In genomic region chr9:18002557-18002956, GRCm38 (mm10) we compare ENCODE assay signal across 10 mouse cellular contexts.
DNase-seq lines count a peak whose midpoint lies in the region; ATAC-seq and TF ChIP-seq lines count a peak whose summit lies in the region.
"Had no signal": no experiment of that assay in that cellular context is flagged by ENCODE, and none has a peak within 500 bp of the region (broad histone marks: within the 10 kb centered on the region; RNA-seq: fewer than 3 reads in every experiment).

No protein-coding gene starts in this region.

- no peaks in the 10 kb centered on the region for H3K27me3 ChIP-seq in kidney, postnatal 0 days (ENCODE audit: insufficient read depth, low read length)
- no peaks in the 10 kb centered on the region for H3K27me3 ChIP-seq in kidney, embryonic 14.5 days (ENCODE audit: control insufficient read depth, insufficient read depth, low read length)
- H3K27me3 ChIP-seq in forebrain, embryonic 14.5 days (replicated peaks; ENCODE audit: control insufficient read depth, insufficient read depth, low read length) = no peaks in the 10 kb centered on the region
- no peaks in the 10 kb centered on the region for H3K27me3 ChIP-seq in midbrain, embryonic 14.5 days (ENCODE audit: control insufficient read depth, insufficient read depth, low read length)
- no peaks in the 10 kb centered on the region for H3K27me3 ChIP-seq in heart, embryonic 11.5 days (ENCODE audit: control insufficient read depth, insufficient read depth, low read length)

- H3K4me2 ChIP-seq in kidney, postnatal 0 days (ENCODE audit: low read length) = no peak overlapping the region
- no peak overlapping the region for H3K4me2 ChIP-seq in kidney, embryonic 14.5 days (replicated peaks; ENCODE audit: low read depth, low read length)
- no peak overlapping the region for H3K4me2 ChIP-seq in forebrain, embryonic 14.5 days (ENCODE audit: low read length)
- H3K4me2 ChIP-seq in midbrain, embryonic 14.5 days (ENCODE audit: low read length) = no peak overlapping the region
- no peak overlapping the region for H3K4me2 ChIP-seq in heart, embryonic 11.5 days

- H3K9ac ChIP-seq in kidney, postnatal 0 days (ENCODE audit: low read depth, low read length) = no peak overlapping the region
- no peak overlapping the region for H3K9ac ChIP-seq in kidney, embryonic 14.5 days (ENCODE audit: low read depth, low read length)
- no peak overlapping the region for H3K9ac ChIP-seq in forebrain, embryonic 14.5 days (ENCODE audit: low read length)
- no peak overlapping the region for H3K9ac ChIP-seq in midbrain, embryonic 14.5 days (replicated peaks; ENCODE audit: low read length)
- no peak overlapping the region for H3K9ac ChIP-seq in heart, embryonic 11.5 days (ENCODE audit: low read depth, low read length)

- no peaks in the 10 kb centered on the region for H3K4me1 ChIP-seq in kidney, postnatal 0 days (replicated peaks; ENCODE audit: insufficient read depth, low read length)
- no peaks in the 10 kb centered on the region for H3K4me1 ChIP-seq in kidney, embryonic 14.5 days (ENCODE audit: control insufficient read depth, insufficient read depth, low read length)
- H3K4me1 ChIP-seq in forebrain, embryonic 14.5 days (ENCODE audit: control insufficient read depth, insufficient read depth, low read length) = no peaks in the 10 kb centered on the region
- no peaks in the 10 kb centered on the region for H3K4me1 ChIP-seq in midbrain, embryonic 14.5 days (ENCODE audit: control insufficient read depth, insufficient read depth, low read length)
- H3K4me1 ChIP-seq in heart, embryonic 11.5 days (ENCODE audit: control insufficient read depth, insufficient read depth, low read length) = no peaks in the 10 kb centered on the region

- no peaks in the 10 kb centered on the region for H3K36me3 ChIP-seq in kidney, postnatal 0 days (ENCODE audit: insufficient read depth, low read length)
- no peaks in the 10 kb centered on the region for H3K36me3 ChIP-seq in kidney, embryonic 14.5 days (ENCODE audit: control insufficient read depth, insufficient read depth, low read length)
- no peaks in the 10 kb centered on the region for H3K36me3 ChIP-seq in forebrain, embryonic 14.5 days (ENCODE audit: control insufficient read depth, insufficient read depth, low read length)
- no peaks in the 10 kb centered on the region for H3K36me3 ChIP-seq in midbrain, embryonic 14.5 days (ENCODE audit: control insufficient read depth, insufficient read depth, low read length)
- H3K36me3 ChIP-seq in heart, embryonic 11.5 days (ENCODE audit: control insufficient read depth, insufficient read depth, low read length) = no peaks in the 10 kb centered on the region

- no peak overlapping the region for H3K27ac ChIP-seq in kidney, postnatal 0 days
- no peak overlapping the region for H3K27ac ChIP-seq in kidney, embryonic 14.5 days (ENCODE audit: low read depth, low read length)
- no peak overlapping the region for H3K27ac ChIP-seq in forebrain, embryonic 14.5 days (ENCODE audit: low read depth, low read length)
- H3K27ac ChIP-seq in midbrain, embryonic 14.5 days (replicated peaks; ENCODE audit: low read depth, low read length) = no peak overlapping the region
- no peak overlapping the region for H3K27ac ChIP-seq in heart, embryonic 11.5 days (ENCODE audit: low read depth, low read length)

- peak; percentile 49 for DNase-seq in kidney, postnatal 0 days (ENCODE audit: low spot score)
- DNase-seq in R1 (ENCODE audit: low read depth, low spot score) (peak; percentile 26), liver (no peak)
- peak; percentile 56 for DNase-seq in forebrain, embryonic 14.5 days (ENCODE audit: low spot score)
- DNase-seq in midbrain, embryonic 14.5 days = peak; percentile 75
- no peak for DNase-seq in T-cell, adult 2 months (ENCODE audit: low spot score)
- DNase-seq: lung, adult 2 months; thymus, adult 18-20 months had no signal

- 45% methylated on average over 2 of the region's 2 CpGs for WGBS in kidney, postnatal 0 days
- 52% methylated on average over 2 of the region's 2 CpGs for WGBS in kidney, embryonic 14.5 days
- 45% methylated on average over 2 of the region's 2 CpGs for WGBS in forebrain, embryonic 14.5 days
- WGBS in midbrain, embryonic 14.5 days = 45% methylated on average over 2 of the region's 2 CpGs
- WGBS in heart, embryonic 11.5 days (ENCODE audit: insufficient replicate concordance) = 41% methylated on average over 2 of the region's 2 CpGs

- H3K4me3 ChIP-seq in kidney, postnatal 0 days (replicated peaks; ENCODE audit: low read depth, low read length) = no peak overlapping the region
- no peak overlapping the region for H3K4me3 ChIP-seq in kidney, embryonic 14.5 days (ENCODE audit: low read length)
- H3K4me3 ChIP-seq in forebrain, embryonic 14.5 days (ENCODE audit: low read depth, low read length) = no peak overlapping the region
- H3K4me3 ChIP-seq in midbrain, embryonic 14.5 days (replicated peaks; ENCODE audit: low read depth, low read length) = no peak overlapping the region
- H3K4me3 ChIP-seq in heart, embryonic 11.5 days (ENCODE audit: low read depth, low read length) = no peak overlapping the region

- no peaks in the 10 kb centered on the region for H3K9me3 ChIP-seq in kidney, postnatal 0 days (replicated peaks; ENCODE audit: low read length)
- H3K9me3 ChIP-seq in kidney, embryonic 14.5 days (ENCODE audit: control insufficient read depth, low read length) = no peaks in the 10 kb centered on the region
- no peaks in the 10 kb centered on the region for H3K9me3 ChIP-seq in forebrain, embryonic 14.5 days (replicated peaks; ENCODE audit: control insufficient read depth, low read length)
- H3K9me3 ChIP-seq in midbrain, embryonic 14.5 days (ENCODE audit: control insufficient read depth, low read length) = no peaks in the 10 kb centered on the region
- H3K9me3 ChIP-seq in heart, embryonic 11.5 days (replicated peaks; ENCODE audit: control insufficient read depth, low read length) = no peaks in the 10 kb centered on the region

- no peak for ATAC-seq in kidney, postnatal 0 days (replicated peaks; ENCODE audit: low FRiP score, low read depth)
- no peak for ATAC-seq in kidney, embryonic 14.5 days (ENCODE audit: low FRiP score, low TSS enrichment)
- ATAC-seq in forebrain, embryonic 14.5 days = no peak; the same call in 1 of the 2 replicates
- ATAC-seq in midbrain, embryonic 14.5 days (ENCODE audit: low FRiP score, low TSS enrichment) = 0 out of 2 replicates have a peak, but pooled peaks have one; percentile 50
- ATAC-seq in heart, embryonic 11.5 days (replicated peaks; ENCODE audit: insufficient number of reproducible peaks, low FRiP score, low TSS enrichment) = no peak

- TF ChIP-seq CTCF in kidney, postnatal 0 days (IDR thresholded peaks at IDR 0.05; ENCODE audit: low read depth) = peak; percentile 66

Comparison
In these comparisons a context has a peak if more than half of its experiments do, and no peak if none do; other contexts are left out.
1. DNase-seq: peak in kidney, postnatal 0 days (single experiment), R1 (single experiment), forebrain, embryonic 14.5 days (single experiment) and midbrain, embryonic 14.5 days (single experiment); none in T-cell, adult 2 months (single experiment) and liver (single experiment).